Mouse (Mus musculus): ENCODE data around the gene L1td1.

DNA sequence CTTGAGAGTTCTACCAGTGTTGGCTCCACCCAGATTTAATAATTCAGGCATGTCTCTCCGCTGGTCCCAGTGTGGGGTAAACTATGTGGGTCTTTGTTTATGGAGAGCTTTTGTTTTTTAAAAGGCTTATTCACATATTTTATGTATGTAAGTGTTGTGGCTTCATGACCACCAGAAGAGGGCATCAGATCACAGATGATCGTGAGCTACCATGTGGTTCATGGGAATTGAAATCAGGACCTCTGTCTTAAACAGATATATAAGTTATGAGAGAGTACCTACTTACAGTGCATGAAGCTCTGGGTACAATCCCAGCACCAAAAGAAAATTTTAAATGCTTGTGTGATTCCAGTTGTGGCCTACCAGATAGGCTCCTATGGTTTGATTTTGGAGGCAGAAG is 13.2 kb downstream of the L1td1 start:
- TF ChIP-seq CTCF (IDR thresholded peaks at IDR 0.05; ENCODE audit: control insufficient read depth, insufficient read depth, low read length) (no peak), POLR2A (IDR thresholded peaks at IDR 0.05; ENCODE audit: borderline replicate concordance, control insufficient read depth, low read depth, low read length) (no peak)

Data from bone marrow, adult 2 months (tissue).